Mouse (Mus musculus): ENCODE measurements around the gene Arhgap31. TPM values are rescaled to one million over a fixed set of nuclear protein-coding genes. Genes with fewer than 3 reads are reported as not detected.
"Not testable (repeated sequence)": the region's sequence is repeated elsewhere in the genome, so short reads cannot be mapped to it uniquely, and the experiment has no call there.

Gene Arhgap31
- polyA plus RNA-seq, 1 experiment from 2014 or later, result 33.9 TPM

- H3K4me3 ChIP-seq (ENCODE audit: low read depth, low read length), result no peak overlapping the region
- H3K4me1 ChIP-seq (ENCODE audit: control insufficient read depth, insufficient read depth, low read length), result peaks cover 38% of the 10 kb centered on the region
- no peaks in the 10 kb centered on the region for H3K27me3 ChIP-seq (ENCODE audit: control insufficient read depth, insufficient read depth, low read length)
- 49% methylated on average over 6 of the region's 6 CpGs for WGBS (ENCODE audit: insufficient replicate concordance)
- no peak overlapping the region for H3K9ac ChIP-seq (ENCODE audit: low read depth, low read length)
- H3K27ac ChIP-seq (ENCODE audit: low read depth, low read length), result no peak overlapping the region
- no peaks in the 10 kb centered on the region for H3K9me3 ChIP-seq (replicated peaks; ENCODE audit: control insufficient read depth, low read length)
- ATAC-seq (replicated peaks; ENCODE audit: insufficient number of reproducible peaks, low FRiP score, low TSS enrichment), result no peak
- no peak overlapping the region for H3K4me2 ChIP-seq
- 0 out of 2 replicates have a peak, but pooled peaks cover 5% of the 10 kb centered on the region for H3K36me3 ChIP-seq (ENCODE audit: control insufficient read depth, insufficient read depth, low read length)
These were observed 25.4 kb downstream of the Arhgap31 start for GRCm38 (mm10) chr16:38687673-38688072.

GRCm38 (mm10) chr16:38683094-38683493 is 30.0 kb downstream of the Arhgap31 start:
- Histone ChIP-seq H3K9me3 (replicated peaks; ENCODE audit: control insufficient read depth, low read length) (no peaks in the 10 kb centered on the region), H3K27me3 (ENCODE audit: control insufficient read depth, insufficient read depth, low read length) (no peaks in the 10 kb centered on the region), H3K9ac (ENCODE audit: low read depth, low read length) (no peak overlapping the region), H3K4me1 (ENCODE audit: control insufficient read depth, insufficient read depth, low read length) (peaks cover 26% of the 10 kb centered on the region), H3K27ac (ENCODE audit: low read depth, low read length) (no peak overlapping the region), H3K4me3 (ENCODE audit: low read depth, low read length) (no peak overlapping the region), H3K36me3 (ENCODE audit: control insufficient read depth, insufficient read depth, low read length) (0 out of 2 replicates have a peak, but pooled peaks cover 3% of the 10 kb centered on the region), H3K4me2 (no peak overlapping the region)
- 56% methylated on average over 7 of the region's 7 CpGs for WGBS (ENCODE audit: insufficient replicate concordance)
- no peak for ATAC-seq (replicated peaks; ENCODE audit: insufficient number of reproducible peaks, low FRiP score, low TSS enrichment)

GRCm38 (mm10) chr16:38681313-38681712 is 31.8 kb downstream of the Arhgap31 start:
- Histone ChIP-seq H3K4me3 (ENCODE audit: low read depth, low read length) (no peak overlapping the region), H3K36me3 (ENCODE audit: control insufficient read depth, insufficient read depth, low read length) (no peaks in the 10 kb centered on the region), H3K9me3 (replicated peaks; ENCODE audit: control insufficient read depth, low read length) (no peaks in the 10 kb centered on the region), H3K27ac (ENCODE audit: low read depth, low read length) (no peak overlapping the region), H3K4me1 (ENCODE audit: control insufficient read depth, insufficient read depth, low read length) (peaks cover 16% of the 10 kb centered on the region), H3K9ac (ENCODE audit: low read depth, low read length) (no peak overlapping the region), H3K27me3 (ENCODE audit: control insufficient read depth, insufficient read depth, low read length) (no peaks in the 10 kb centered on the region), H3K4me2 (no peak overlapping the region)
- no peak for ATAC-seq (replicated peaks; ENCODE audit: insufficient number of reproducible peaks, low FRiP score, low TSS enrichment)
- 90% methylated on average over 2 of the region's 2 CpGs for WGBS (ENCODE audit: insufficient replicate concordance)

- ATAC-seq (replicated peaks; ENCODE audit: insufficient number of reproducible peaks, low FRiP score, low TSS enrichment), result no peak
- Histone ChIP-seq H3K27me3 (ENCODE audit: control insufficient read depth, insufficient read depth, low read length) (no peaks in the 10 kb centered on the region), H3K4me2 (peak overlapping the region; percentile 3; the same call in 1 of the 2 replicates), H3K9ac (ENCODE audit: low read depth, low read length) (no peak overlapping the region), H3K9me3 (replicated peaks; ENCODE audit: control insufficient read depth, low read length) (no peaks in the 10 kb centered on the region), H3K4me3 (ENCODE audit: low read depth, low read length) (no peak overlapping the region), H3K4me1 (ENCODE audit: control insufficient read depth, insufficient read depth, low read length) (peaks cover 29% of the 10 kb centered on the region), H3K36me3 (ENCODE audit: control insufficient read depth, insufficient read depth, low read length) (no peaks in the 10 kb centered on the region), H3K27ac (ENCODE audit: low read depth, low read length) (peak overlapping the region; percentile 32; the same call in 1 of the 2 replicates)
- WGBS (ENCODE audit: insufficient replicate concordance), result 53% methylated on average over 12 of the region's 12 CpGs
These were observed 33.5 kb downstream of the Arhgap31 start for GRCm38 (mm10) chr16:38679431-38680021.

- no peaks in the 10 kb centered on the region for H3K36me3 ChIP-seq (ENCODE audit: control insufficient read depth, insufficient read depth, low read length)
- H3K27me3 ChIP-seq (ENCODE audit: control insufficient read depth, insufficient read depth, low read length), result no peaks in the 10 kb centered on the region
- no peaks in the 10 kb centered on the region for H3K9me3 ChIP-seq (replicated peaks; ENCODE audit: control insufficient read depth, low read length)
- no peak overlapping the region for H3K4me3 ChIP-seq (ENCODE audit: low read depth, low read length)
- H3K4me1 ChIP-seq (ENCODE audit: control insufficient read depth, insufficient read depth, low read length), result peaks cover 36% of the 10 kb centered on the region
- H3K9ac ChIP-seq (ENCODE audit: low read depth, low read length), result no peak overlapping the region
- H3K27ac ChIP-seq (ENCODE audit: low read depth, low read length), result no peak overlapping the region
- no peak overlapping the region for H3K4me2 ChIP-seq
- WGBS (ENCODE audit: insufficient replicate concordance), result 77% methylated on average over 8 of the region's 8 CpGs
- no peak for ATAC-seq (replicated peaks; ENCODE audit: insufficient number of reproducible peaks, low FRiP score, low TSS enrichment)
These were observed 34.2 kb downstream of the Arhgap31 start for GRCm38 (mm10) chr16:38678853-38679252.

GRCm38 (mm10) chr16:38677941-38678340 is 35.1 kb downstream of the Arhgap31 start:
- not testable (repeated sequence) for ATAC-seq (replicated peaks; ENCODE audit: insufficient number of reproducible peaks, low FRiP score, low TSS enrichment); H3K9ac ChIP-seq (ENCODE audit: low read depth, low read length); H3K9me3 ChIP-seq (replicated peaks; ENCODE audit: control insufficient read depth, low read length); H3K4me2 ChIP-seq; H3K36me3 ChIP-seq (ENCODE audit: control insufficient read depth, insufficient read depth, low read length); H3K27ac ChIP-seq (ENCODE audit: low read depth, low read length); H3K27me3 ChIP-seq (ENCODE audit: control insufficient read depth, insufficient read depth, low read length); H3K4me3 ChIP-seq (ENCODE audit: low read depth, low read length)
- peaks cover 40% of the 10 kb centered on the region for H3K4me1 ChIP-seq (ENCODE audit: control insufficient read depth, insufficient read depth, low read length)
- WGBS (ENCODE audit: insufficient replicate concordance), result 67% methylated on average over 2 of the region's 2 CpGs

GRCm38 (mm10) chr16:38677171-38677570 is 35.9 kb downstream of the Arhgap31 start:
- no peaks in the 10 kb centered on the region for H3K27me3 ChIP-seq (ENCODE audit: control insufficient read depth, insufficient read depth, low read length)
- WGBS (ENCODE audit: insufficient replicate concordance), result 81% methylated on average over 6 of the region's 6 CpGs
- no peaks in the 10 kb centered on the region for H3K9me3 ChIP-seq (replicated peaks; ENCODE audit: control insufficient read depth, low read length)
- H3K4me1 ChIP-seq (ENCODE audit: control insufficient read depth, insufficient read depth, low read length), result peaks cover 46% of the 10 kb centered on the region
- H3K36me3 ChIP-seq (ENCODE audit: control insufficient read depth, insufficient read depth, low read length), result no peaks in the 10 kb centered on the region
- H3K4me2 ChIP-seq, result no peak overlapping the region
- H3K9ac ChIP-seq (ENCODE audit: low read depth, low read length), result no peak overlapping the region
- no peak overlapping the region for H3K4me3 ChIP-seq (ENCODE audit: low read depth, low read length)
- no peak overlapping the region for H3K27ac ChIP-seq (ENCODE audit: low read depth, low read length)
- no peak for ATAC-seq (replicated peaks; ENCODE audit: insufficient number of reproducible peaks, low FRiP score, low TSS enrichment)

GRCm38 (mm10) chr16:38676647-38677046 is 36.4 kb downstream of the Arhgap31 start:
- no peaks in the 10 kb centered on the region for H3K36me3 ChIP-seq (ENCODE audit: control insufficient read depth, insufficient read depth, low read length)
- H3K9me3 ChIP-seq (replicated peaks; ENCODE audit: control insufficient read depth, low read length), result no peaks in the 10 kb centered on the region
- H3K27ac ChIP-seq (ENCODE audit: low read depth, low read length), result no peak overlapping the region
- H3K4me1 ChIP-seq (ENCODE audit: control insufficient read depth, insufficient read depth, low read length), result peaks cover 51% of the 10 kb centered on the region
- WGBS (ENCODE audit: insufficient replicate concordance), result 87% methylated on average over 4 of the region's 4 CpGs
- no peak overlapping the region for H3K9ac ChIP-seq (ENCODE audit: low read depth, low read length)
- no peak for ATAC-seq (replicated peaks; ENCODE audit: insufficient number of reproducible peaks, low FRiP score, low TSS enrichment)
- H3K27me3 ChIP-seq (ENCODE audit: control insufficient read depth, insufficient read depth, low read length), result no peaks in the 10 kb centered on the region
- no peak overlapping the region for H3K4me2 ChIP-seq
- H3K4me3 ChIP-seq (ENCODE audit: low read depth, low read length), result no peak overlapping the region

All from heart, embryonic 11.5 days (tissue).